Mouse (Mus musculus): ENCODE results near the gene Foxi1. TPM values are rescaled to one million over a fixed set of nuclear protein-coding genes. Genes with fewer than 3 reads are reported as not detected.

Foxi1 gene
- polyA plus RNA-seq, 1 experiment: not detected

DNA sequence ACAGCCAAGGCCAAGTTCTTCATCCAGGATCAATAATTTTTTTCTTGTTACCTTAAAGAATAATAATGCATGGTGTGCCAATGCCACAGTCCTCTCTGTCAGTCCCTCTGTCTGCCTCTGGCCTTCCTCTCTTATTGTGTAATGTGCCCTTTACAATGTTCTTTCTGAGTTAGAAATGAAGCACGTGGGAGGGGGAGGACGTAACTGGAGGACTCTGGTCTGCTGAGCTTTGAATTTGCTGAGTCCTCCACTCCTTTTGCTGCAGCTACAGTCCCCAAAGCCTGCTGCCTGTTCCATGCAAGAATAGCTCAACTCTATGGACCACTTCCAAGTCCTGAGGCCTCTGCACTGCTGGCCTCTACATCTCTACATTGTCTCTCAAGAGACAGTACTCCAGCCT, 23.6 kb downstream of the Foxi1 start:
- no peaks in the 10 kb centered on the region for H3K36me3 ChIP-seq (ENCODE audit: control insufficient read depth, insufficient read depth, low read length)
- no peak for TF ChIP-seq CTCF (IDR thresholded peaks at IDR 0.05; ENCODE audit: control insufficient read depth, insufficient read depth, insufficient replicate concordance, low read depth, low read length)
- no peak overlapping the region for H3K27ac ChIP-seq (ENCODE audit: control insufficient read depth, insufficient read depth, low read depth, low read length)
- H3K4me3 ChIP-seq (ENCODE audit: control insufficient read depth, low read depth, low read length): no peak overlapping the region
- no peaks in the 10 kb centered on the region for H3K27me3 ChIP-seq (ENCODE audit: control insufficient read depth, insufficient read depth, low read length)
- no peaks in the 10 kb centered on the region for H3K4me1 ChIP-seq (ENCODE audit: control insufficient read depth, insufficient read depth, low read length)

DNA sequence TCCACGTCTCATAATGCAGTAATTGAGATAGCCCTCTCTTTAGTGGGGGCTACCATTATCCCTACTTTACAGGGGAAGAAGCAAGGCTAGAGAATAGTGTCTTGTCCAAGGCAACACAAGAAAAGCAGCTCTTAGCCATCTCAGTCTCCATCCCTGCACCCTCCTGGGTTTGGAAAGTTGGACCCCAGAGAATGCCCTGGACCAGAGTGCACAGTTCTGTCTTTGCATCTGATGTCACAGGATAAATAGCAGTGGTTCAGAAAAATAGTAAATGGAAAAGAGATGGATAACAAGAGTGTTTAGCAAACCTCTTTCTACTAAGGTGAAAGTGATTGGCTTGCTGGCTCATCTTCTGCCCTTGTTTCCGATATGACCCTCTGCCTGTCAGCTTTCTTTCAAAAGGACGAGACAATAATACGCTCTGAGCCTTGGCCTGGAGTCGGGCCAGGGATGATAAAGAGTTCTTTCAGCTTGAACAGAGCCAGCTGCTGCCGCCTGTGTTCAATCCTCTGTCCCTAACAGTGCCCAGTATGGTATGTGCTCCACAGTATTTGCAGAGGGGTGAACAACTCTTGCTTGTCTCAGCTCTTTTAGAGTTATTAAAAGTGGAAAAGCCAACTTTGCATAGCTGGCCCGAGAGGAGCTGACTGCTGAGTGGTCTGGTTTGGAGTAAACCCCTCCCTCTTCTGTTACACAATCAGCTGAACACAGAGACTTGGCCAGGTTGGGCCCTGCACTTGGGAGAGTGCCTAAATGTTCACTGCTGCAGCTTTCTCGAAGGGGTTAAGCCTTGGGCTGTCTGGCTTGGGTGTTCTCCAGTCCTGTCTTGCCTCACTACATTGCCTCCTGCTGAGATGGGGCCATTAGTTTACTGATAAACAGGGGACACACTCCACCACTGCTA, 26.4 kb downstream of the Foxi1 start:
- Histone ChIP-seq H3K4me1 (ENCODE audit: control insufficient read depth, insufficient read depth, low read length) (no peaks in the 10 kb centered on the region), H3K36me3 (ENCODE audit: control insufficient read depth, insufficient read depth, low read length) (no peaks in the 10 kb centered on the region), H3K27ac (ENCODE audit: control insufficient read depth, insufficient read depth, low read depth, low read length) (no peak overlapping the region), H3K4me3 (ENCODE audit: control insufficient read depth, low read depth, low read length) (no peak overlapping the region), H3K27me3 (ENCODE audit: control insufficient read depth, insufficient read depth, low read length) (no peaks in the 10 kb centered on the region)
- no peak for TF ChIP-seq CTCF (IDR thresholded peaks at IDR 0.05; ENCODE audit: control insufficient read depth, insufficient read depth, insufficient replicate concordance, low read depth, low read length)
- TF ChIP-seq POLR2A (IDR thresholded peaks at IDR 0.05; ENCODE audit: control insufficient read depth, low read depth, low read length): no peak

- Histone ChIP-seq H3K27ac (ENCODE audit: control insufficient read depth, insufficient read depth, low read depth, low read length) (no peak overlapping the region), H3K4me3 (ENCODE audit: control insufficient read depth, low read depth, low read length) (no peak overlapping the region)
These were observed 29.1 kb downstream of the Foxi1 start for GRCm38 (mm10) chr11:34178752-34179151.

DNA sequence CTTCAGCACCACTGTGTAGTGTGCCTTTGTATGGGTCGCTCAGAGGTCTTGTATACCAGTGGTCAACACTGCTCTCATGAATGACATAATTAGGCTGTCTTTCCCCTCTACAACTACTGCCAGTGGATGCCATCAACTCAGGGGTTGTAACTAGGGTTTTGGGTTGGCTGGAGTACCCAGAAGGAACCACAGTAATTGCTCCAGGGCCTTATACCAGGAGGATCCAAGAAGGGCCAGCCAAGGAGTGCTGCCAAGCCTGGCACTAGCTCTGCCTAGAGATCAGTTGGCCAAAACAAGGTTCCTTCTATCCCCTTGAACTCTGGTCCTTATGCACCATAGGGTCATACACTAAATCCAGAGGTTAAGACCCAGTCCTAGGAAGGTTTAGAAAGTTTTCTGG, 31.5 kb downstream of the Foxi1 start:
- H3K4me1 ChIP-seq (ENCODE audit: control insufficient read depth, insufficient read depth, low read length): no peaks in the 10 kb centered on the region
- H3K27ac ChIP-seq (ENCODE audit: control insufficient read depth, insufficient read depth, low read depth, low read length): no peak overlapping the region
- H3K36me3 ChIP-seq (ENCODE audit: control insufficient read depth, insufficient read depth, low read length): no peaks in the 10 kb centered on the region
- TF ChIP-seq POLR2A (IDR thresholded peaks at IDR 0.05; ENCODE audit: control insufficient read depth, low read depth, low read length) (no peak), CTCF (IDR thresholded peaks at IDR 0.05; ENCODE audit: control insufficient read depth, insufficient read depth, insufficient replicate concordance, low read depth, low read length) (no peak)
- no peaks in the 10 kb centered on the region for H3K27me3 ChIP-seq (ENCODE audit: control insufficient read depth, insufficient read depth, low read length)
- H3K4me3 ChIP-seq (ENCODE audit: control insufficient read depth, low read depth, low read length): no peak overlapping the region

More at GRCm38 (mm10) chr11:34178752-34179151, 29.1 kb downstream of the Foxi1 start:
- TF ChIP-seq POLR2A (IDR thresholded peaks at IDR 0.05; ENCODE audit: control insufficient read depth, low read depth, low read length) (no peak), CTCF (IDR thresholded peaks at IDR 0.05; ENCODE audit: control insufficient read depth, insufficient read depth, insufficient replicate concordance, low read depth, low read length) (no peak)
- Histone ChIP-seq H3K36me3 (ENCODE audit: control insufficient read depth, insufficient read depth, low read length) (no peaks in the 10 kb centered on the region), H3K4me1 (ENCODE audit: control insufficient read depth, insufficient read depth, low read length) (no peaks in the 10 kb centered on the region), H3K27me3 (ENCODE audit: control insufficient read depth, insufficient read depth, low read length) (no peaks in the 10 kb centered on the region)

DNA sequence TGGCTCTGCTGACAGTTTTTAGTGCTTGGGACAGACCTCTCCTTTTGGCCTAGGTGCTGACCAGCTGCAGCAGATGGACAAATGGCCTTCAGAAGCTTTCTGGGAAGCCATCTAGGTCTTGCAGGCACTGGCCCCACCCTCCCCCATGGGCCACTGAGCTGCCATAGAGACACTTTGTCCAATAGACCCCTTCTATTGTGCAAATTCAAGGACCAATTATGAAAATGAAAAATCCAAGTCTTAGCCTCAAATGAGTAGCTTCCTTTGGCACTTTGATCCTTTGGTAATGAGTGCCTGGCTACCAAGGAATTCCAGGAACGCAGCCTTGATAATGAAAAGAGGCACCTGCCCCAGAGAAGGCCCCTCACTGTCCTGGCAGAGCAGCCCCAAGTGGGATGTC, 36.7 kb downstream of the Foxi1 start:
- H3K27me3 ChIP-seq (ENCODE audit: control insufficient read depth, insufficient read depth, low read length): no peaks in the 10 kb centered on the region
- H3K4me3 ChIP-seq (ENCODE audit: control insufficient read depth, low read depth, low read length): no peak overlapping the region
- no peaks in the 10 kb centered on the region for H3K36me3 ChIP-seq (ENCODE audit: control insufficient read depth, insufficient read depth, low read length)
- peaks cover 2% of the 10 kb centered on the region; the same call in 1 of the 2 replicates for H3K4me1 ChIP-seq (ENCODE audit: control insufficient read depth, insufficient read depth, low read length)
- no peak for TF ChIP-seq CTCF (IDR thresholded peaks at IDR 0.05; ENCODE audit: control insufficient read depth, insufficient read depth, insufficient replicate concordance, low read depth, low read length)
- TF ChIP-seq POLR2A (IDR thresholded peaks at IDR 0.05; ENCODE audit: control insufficient read depth, low read depth, low read length): no peak
- no peak overlapping the region for H3K27ac ChIP-seq (ENCODE audit: control insufficient read depth, insufficient read depth, low read depth, low read length)

DNA sequence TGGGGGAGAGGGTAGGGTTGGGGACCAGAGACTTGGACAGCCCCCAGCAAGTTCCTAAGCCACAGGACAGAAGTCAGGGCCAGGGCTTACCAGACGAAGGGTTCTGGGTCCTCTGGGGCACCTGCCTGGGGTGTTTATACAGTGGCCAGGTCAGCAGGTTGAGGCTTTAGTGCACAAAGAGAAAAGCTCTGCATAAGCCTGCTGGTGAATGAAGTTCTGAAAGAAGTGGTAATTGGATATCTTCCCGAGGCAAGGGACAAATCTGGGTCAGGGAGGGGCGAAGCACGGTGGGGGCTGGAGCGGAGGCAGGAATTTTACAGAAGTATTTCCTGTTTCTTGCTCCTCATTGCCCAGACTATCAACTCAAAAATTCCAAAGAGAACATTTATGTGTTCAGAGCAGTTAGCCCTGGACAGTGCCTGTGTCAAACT, 38.4 kb downstream of the Foxi1 start:
- no peak overlapping the region for H3K4me3 ChIP-seq (ENCODE audit: control insufficient read depth, low read depth, low read length)
- TF ChIP-seq CTCF (IDR thresholded peaks at IDR 0.05; ENCODE audit: control insufficient read depth, insufficient read depth, insufficient replicate concordance, low read depth, low read length) (no peak), POLR2A (IDR thresholded peaks at IDR 0.05; ENCODE audit: control insufficient read depth, low read depth, low read length) (no peak)
- H3K27me3 ChIP-seq (ENCODE audit: control insufficient read depth, insufficient read depth, low read length): no peaks in the 10 kb centered on the region
- H3K36me3 ChIP-seq (ENCODE audit: control insufficient read depth, insufficient read depth, low read length): no peaks in the 10 kb centered on the region
- H3K27ac ChIP-seq (ENCODE audit: control insufficient read depth, insufficient read depth, low read depth, low read length): no peak overlapping the region; the same call in 1 of the 2 replicates
- H3K4me1 ChIP-seq (ENCODE audit: control insufficient read depth, insufficient read depth, low read length): peaks cover 2% of the 10 kb centered on the region; the same call in 1 of the 2 replicates

DNA sequence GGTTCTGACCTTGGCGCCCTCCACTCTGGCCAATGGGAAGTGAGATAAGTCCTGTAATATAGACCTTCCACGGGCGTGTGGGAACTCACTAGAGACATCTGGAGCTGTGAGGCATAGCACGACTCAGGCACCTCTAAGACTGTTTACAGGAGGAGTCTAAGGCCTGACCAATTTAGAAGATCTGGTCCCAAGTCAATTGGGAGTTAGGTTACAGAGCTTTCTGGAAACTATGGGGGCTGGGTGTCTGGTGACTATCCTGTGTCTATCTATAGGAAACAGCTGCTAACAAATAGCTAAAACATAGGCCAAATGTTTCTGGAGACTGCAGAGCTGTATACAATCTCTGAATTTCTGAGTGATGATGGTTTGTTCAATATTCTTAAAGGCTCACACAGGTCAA, 41.5 kb downstream of the Foxi1 start:
- TF ChIP-seq CTCF (IDR thresholded peaks at IDR 0.05; ENCODE audit: control insufficient read depth, insufficient read depth, insufficient replicate concordance, low read depth, low read length) (no peak), POLR2A (IDR thresholded peaks at IDR 0.05; ENCODE audit: control insufficient read depth, low read depth, low read length) (no peak)
- no peaks in the 10 kb centered on the region for H3K36me3 ChIP-seq (ENCODE audit: control insufficient read depth, insufficient read depth, low read length)
- H3K27me3 ChIP-seq (ENCODE audit: control insufficient read depth, insufficient read depth, low read length): no peaks in the 10 kb centered on the region
- H3K4me1 ChIP-seq (ENCODE audit: control insufficient read depth, insufficient read depth, low read length): peaks cover 2% of the 10 kb centered on the region; the same call in 1 of the 2 replicates
- no peak overlapping the region for H3K4me3 ChIP-seq (ENCODE audit: control insufficient read depth, low read depth, low read length)
- H3K27ac ChIP-seq (ENCODE audit: control insufficient read depth, insufficient read depth, low read depth, low read length): no peak overlapping the region
